Comparison of ENCODE assay signal across 26 mouse cellular contexts in the genomic region with DNA sequence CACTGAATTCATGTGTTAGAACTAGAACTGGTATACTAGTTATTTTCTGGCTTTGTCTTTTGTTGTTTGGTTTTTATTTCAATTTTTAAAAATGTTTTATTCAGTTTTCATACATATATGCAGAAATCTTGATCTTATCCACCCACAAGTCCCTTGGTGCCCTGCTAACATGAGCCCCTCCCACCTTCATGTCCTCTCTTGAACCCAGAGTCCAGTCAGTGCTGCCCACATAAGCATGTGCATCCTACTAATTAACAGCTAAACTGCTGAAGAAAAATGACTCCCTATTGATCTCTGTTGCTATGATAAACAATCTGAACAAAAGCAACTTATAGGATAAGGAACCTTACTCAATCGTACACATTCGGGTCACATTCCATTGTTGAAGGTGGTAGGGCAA. TPM values are rescaled to one million over a fixed set of nuclear protein-coding genes. Genes with fewer than 3 reads are reported as not detected.
DNase-seq lines count a peak whose midpoint lies in the region; ATAC-seq lines count a peak whose summit lies in the region.
"Had no signal": no experiment of that assay in that cellular context is flagged by ENCODE, and none has a peak within 500 bp of the region (broad histone marks: within the 10 kb centered on the region; RNA-seq: fewer than 3 reads in every experiment).

No protein-coding gene starts in this region.

- WGBS in forebrain, embryonic 12.5 days: 96% methylated on average over 2 of the region's 2 CpGs
- 94% methylated on average over 2 of the region's 2 CpGs for WGBS in forebrain, embryonic 10.5 days
- WGBS in limb, embryonic 13.5 days: 98% methylated on average over 2 of the region's 2 CpGs
- WGBS in limb, embryonic 10.5 days: 91% methylated on average over 2 of the region's 2 CpGs
- 92% methylated on average over 2 of the region's 2 CpGs for WGBS in midbrain, embryonic 12.5 days
- 93% methylated on average over 2 of the region's 2 CpGs for WGBS in midbrain, embryonic 14.5 days
- WGBS in neural tube, embryonic 11.5 days: 100% methylated on average over 2 of the region's 2 CpGs
- WGBS in neural tube, embryonic 15.5 days: 97% methylated on average over 2 of the region's 2 CpGs

- 0 out of 2 replicates have a peak, but pooled peaks have one; percentile 23 for ATAC-seq in forebrain, embryonic 12.5 days (ENCODE audit: low FRiP score)
- peak; percentile 15; the same call in 1 of the 2 replicates for ATAC-seq in limb, embryonic 13.5 days (ENCODE audit: low FRiP score, low read depth)
- peak; percentile 62 for ATAC-seq in midbrain, embryonic 12.5 days (ENCODE audit: low FRiP score, low read depth)
- no peak for ATAC-seq in midbrain, embryonic 14.5 days (ENCODE audit: low FRiP score, low TSS enrichment)
- 0 out of 2 replicates have a peak, but pooled peaks have one; percentile 31 for ATAC-seq in neural tube, embryonic 11.5 days (ENCODE audit: insufficient read depth, low FRiP score, low TSS enrichment)
- ATAC-seq in neural tube, embryonic 15.5 days (ENCODE audit: low FRiP score): no peak
- ATAC-seq: activated CD4-positive, CD25-positive, alpha-beta regulatory T cell, adult 4 months; CD4-positive, CD25-positive, alpha-beta regulatory T cell, adult 4 months; forebrain, embryonic 13.5 days had no signal

- DNase-seq in forebrain, embryonic 10.5 days (ENCODE audit: extremely low spot score, low spot score): no peak
- DNase-seq in limb, embryonic 10.5 days (ENCODE audit: low spot score): no peak
- no peak for DNase-seq in midbrain, embryonic 14.5 days
- DNase-seq in neural tube, embryonic 11.5 days (ENCODE audit: low spot score): no peak
- DNase-seq: adrenal gland, adult 8-10 months; adrenal gland, postnatal 14 days; adrenal gland, postnatal 36 days; B cell, adult 2 months; cerebellum, adult 11-12 months; cerebellum, adult 2 months; cerebellum, adult 9-10 months; cerebellum, postnatal 10 days; cerebellum, postnatal 25 days had no signal

- no peaks in the 10 kb centered on the region for H3K4me1 ChIP-seq in forebrain, embryonic 12.5 days
- no peaks in the 10 kb centered on the region for H3K4me1 ChIP-seq in forebrain, embryonic 10.5 days
- no peaks in the 10 kb centered on the region for H3K4me1 ChIP-seq in limb, embryonic 13.5 days
- H3K4me1 ChIP-seq in limb, embryonic 10.5 days: no peaks in the 10 kb centered on the region
- no peaks in the 10 kb centered on the region for H3K4me1 ChIP-seq in midbrain, embryonic 12.5 days
- no peaks in the 10 kb centered on the region for H3K4me1 ChIP-seq in midbrain, embryonic 14.5 days (ENCODE audit: control insufficient read depth, insufficient read depth, low read length)
- H3K4me1 ChIP-seq in neural tube, embryonic 11.5 days (ENCODE audit: control insufficient read depth, insufficient read depth, low read length): no peaks in the 10 kb centered on the region
- H3K4me1 ChIP-seq in neural tube, embryonic 15.5 days: no peaks in the 10 kb centered on the region
- H3K4me1 ChIP-seq: embryonic facial prominence, embryonic 10.5 days; embryonic facial prominence, embryonic 12.5 days; forebrain, embryonic 13.5 days; forebrain, embryonic 15.5 days had no signal

- H3K4me3 ChIP-seq in forebrain, embryonic 12.5 days (replicated peaks): no peak overlapping the region
- no peak overlapping the region for H3K4me3 ChIP-seq in forebrain, embryonic 10.5 days
- no peak overlapping the region for H3K4me3 ChIP-seq in limb, embryonic 13.5 days
- no peak overlapping the region for H3K4me3 ChIP-seq in limb, embryonic 10.5 days
- no peak overlapping the region for H3K4me3 ChIP-seq in midbrain, embryonic 12.5 days
- no peak overlapping the region for H3K4me3 ChIP-seq in midbrain, embryonic 14.5 days (replicated peaks; ENCODE audit: low read depth, low read length)
- no peak overlapping the region for H3K4me3 ChIP-seq in neural tube, embryonic 11.5 days (ENCODE audit: low read depth, low read length)
- H3K4me3 ChIP-seq in neural tube, embryonic 15.5 days (replicated peaks): no peak overlapping the region
- H3K4me3 ChIP-seq: embryonic facial prominence, embryonic 10.5 days; embryonic facial prominence, embryonic 12.5 days; forebrain, embryonic 13.5 days; forebrain, embryonic 15.5 days had no signal

- H3K9ac ChIP-seq in forebrain, embryonic 12.5 days: no peak overlapping the region
- H3K9ac ChIP-seq in limb, embryonic 13.5 days: no peak overlapping the region
- no peak overlapping the region for H3K9ac ChIP-seq in midbrain, embryonic 12.5 days (replicated peaks)
- H3K9ac ChIP-seq in midbrain, embryonic 14.5 days (replicated peaks; ENCODE audit: low read length): no peak overlapping the region
- H3K9ac ChIP-seq in neural tube, embryonic 11.5 days (ENCODE audit: low read length): no peak overlapping the region
- H3K9ac ChIP-seq in neural tube, embryonic 15.5 days (replicated peaks): no peak overlapping the region
- H3K9ac ChIP-seq: embryonic facial prominence, embryonic 12.5 days; forebrain, embryonic 13.5 days; forebrain, embryonic 15.5 days had no signal

- H3K36me3 ChIP-seq in forebrain, embryonic 12.5 days (replicated peaks): peaks cover 47% of the 10 kb centered on the region
- peaks cover 63% of the 10 kb centered on the region for H3K36me3 ChIP-seq in forebrain, embryonic 10.5 days (replicated peaks)
- H3K36me3 ChIP-seq in limb, embryonic 13.5 days: peaks cover 40% of the 10 kb centered on the region
- peaks cover 63% of the 10 kb centered on the region for H3K36me3 ChIP-seq in limb, embryonic 10.5 days
- peaks cover 45% of the 10 kb centered on the region for H3K36me3 ChIP-seq in midbrain, embryonic 12.5 days
- peaks cover 52% of the 10 kb centered on the region for H3K36me3 ChIP-seq in midbrain, embryonic 14.5 days (ENCODE audit: control insufficient read depth, insufficient read depth, low read length)
- 0 out of 2 replicates have a peak, but pooled peaks cover 10% of the 10 kb centered on the region for H3K36me3 ChIP-seq in neural tube, embryonic 11.5 days (ENCODE audit: control insufficient read depth, insufficient read depth, low read length)
- peaks cover 35% of the 10 kb centered on the region for H3K36me3 ChIP-seq in neural tube, embryonic 15.5 days

- H3K4me2 ChIP-seq in forebrain, embryonic 12.5 days: no peak overlapping the region
- no peak overlapping the region for H3K4me2 ChIP-seq in limb, embryonic 13.5 days (replicated peaks)
- no peak overlapping the region for H3K4me2 ChIP-seq in midbrain, embryonic 12.5 days (replicated peaks)
- H3K4me2 ChIP-seq in midbrain, embryonic 14.5 days (ENCODE audit: low read length): no peak overlapping the region
- H3K4me2 ChIP-seq in neural tube, embryonic 11.5 days (ENCODE audit: low read depth): no peak overlapping the region
- no peak overlapping the region for H3K4me2 ChIP-seq in neural tube, embryonic 15.5 days
- H3K4me2 ChIP-seq: embryonic facial prominence, embryonic 12.5 days; forebrain, embryonic 13.5 days; forebrain, embryonic 15.5 days had no signal

- no peaks in the 10 kb centered on the region for H3K27me3 ChIP-seq in forebrain, embryonic 12.5 days
- no peaks in the 10 kb centered on the region for H3K27me3 ChIP-seq in forebrain, embryonic 10.5 days (ENCODE audit: poor library complexity, severe bottlenecking)
- no peaks in the 10 kb centered on the region for H3K27me3 ChIP-seq in limb, embryonic 13.5 days
- H3K27me3 ChIP-seq in limb, embryonic 10.5 days (ENCODE audit: low read depth, poor library complexity, severe bottlenecking): no peaks in the 10 kb centered on the region
- no peaks in the 10 kb centered on the region for H3K27me3 ChIP-seq in midbrain, embryonic 12.5 days
- H3K27me3 ChIP-seq in midbrain, embryonic 14.5 days (ENCODE audit: control insufficient read depth, insufficient read depth, low read length): no peaks in the 10 kb centered on the region
- H3K27me3 ChIP-seq in neural tube, embryonic 11.5 days (ENCODE audit: control insufficient read depth, insufficient read depth, low read length): no peaks in the 10 kb centered on the region
- no peaks in the 10 kb centered on the region for H3K27me3 ChIP-seq in neural tube, embryonic 15.5 days (replicated peaks)
- H3K27me3 ChIP-seq: CH12.LX; embryonic facial prominence, embryonic 12.5 days; forebrain, embryonic 13.5 days; forebrain, embryonic 15.5 days; Patski had no signal

- H3K9me3 ChIP-seq in forebrain, embryonic 12.5 days: no peaks in the 10 kb centered on the region
- H3K9me3 ChIP-seq in forebrain, embryonic 10.5 days: no peaks in the 10 kb centered on the region
- H3K9me3 ChIP-seq in limb, embryonic 13.5 days: no peaks in the 10 kb centered on the region
- H3K9me3 ChIP-seq in limb, embryonic 10.5 days (replicated peaks): no peaks in the 10 kb centered on the region
- H3K9me3 ChIP-seq in midbrain, embryonic 12.5 days: no peaks in the 10 kb centered on the region
- no peaks in the 10 kb centered on the region for H3K9me3 ChIP-seq in midbrain, embryonic 14.5 days (ENCODE audit: control insufficient read depth, low read length)
- no peaks in the 10 kb centered on the region for H3K9me3 ChIP-seq in neural tube, embryonic 11.5 days (ENCODE audit: control insufficient read depth, low read length)
- no peaks in the 10 kb centered on the region for H3K9me3 ChIP-seq in neural tube, embryonic 15.5 days (replicated peaks)
- H3K9me3 ChIP-seq: embryonic facial prominence, embryonic 10.5 days; embryonic facial prominence, embryonic 12.5 days; forebrain, embryonic 13.5 days; forebrain, embryonic 15.5 days; G1E had no signal

- no peak overlapping the region for H3K27ac ChIP-seq in forebrain, embryonic 12.5 days
- no peak overlapping the region for H3K27ac ChIP-seq in forebrain, embryonic 10.5 days
- H3K27ac ChIP-seq in limb, embryonic 13.5 days: no peak overlapping the region
- no peak overlapping the region for H3K27ac ChIP-seq in limb, embryonic 10.5 days
- H3K27ac ChIP-seq in midbrain, embryonic 12.5 days (replicated peaks): no peak overlapping the region
- H3K27ac ChIP-seq in midbrain, embryonic 14.5 days (replicated peaks; ENCODE audit: low read depth, low read length): no peak overlapping the region
- no peak overlapping the region for H3K27ac ChIP-seq in neural tube, embryonic 11.5 days (ENCODE audit: low read depth, low read length)
- H3K27ac ChIP-seq in neural tube, embryonic 15.5 days (replicated peaks): no peak overlapping the region
- H3K27ac ChIP-seq: embryonic facial prominence, embryonic 10.5 days; embryonic facial prominence, embryonic 12.5 days; forebrain, embryonic 13.5 days; forebrain, embryonic 15.5 days had no signal

RNA-seq across cellular contexts. Expression of gene Zranb2, which starts 15.4 kb away (rescaled TPM):
- polyA plus RNA-seq in forebrain, embryonic 12.5 days (2016; fragmentation: Nextera tagmentation; extraction: Ambion mirVana): 143 and 151 TPM in 2 replicates
- 122 and 127 TPM in 2 replicates for polyA plus RNA-seq in forebrain, embryonic 10.5 days (2016; fragmentation: Nextera tagmentation; extraction: Ambion mirVana)
- 128 and 130 TPM in 2 replicates for polyA plus RNA-seq in limb, embryonic 13.5 days (2015; fragmentation: Nextera tagmentation; extraction: Ambion mirVana)
- polyA plus RNA-seq in limb, embryonic 10.5 days (2016; fragmentation: Nextera tagmentation; extraction: Ambion mirVana): 99.8 and 109 TPM in 2 replicates
- 129 and 135 TPM in 2 replicates for polyA plus RNA-seq in midbrain, embryonic 12.5 days (2016; fragmentation: Nextera tagmentation; extraction: Ambion mirVana)
- 120 and 121 TPM in 2 replicates for polyA plus RNA-seq in midbrain, embryonic 14.5 days (2014; fragmentation: Nextera tagmentation; extraction: Ambion mirVana)
- 149 and 155 TPM in 2 replicates for polyA plus RNA-seq in neural tube, embryonic 11.5 days (2014; fragmentation: Nextera tagmentation; extraction: Ambion mirVana)
- 92.2 and 92.7 TPM in 2 replicates for polyA plus RNA-seq in neural tube, embryonic 15.5 days (2015; fragmentation: Nextera tagmentation; extraction: Ambion mirVana)

RNA-seq across cellular contexts. Expression of gene Ptger3, which starts 17.4 kb away (rescaled TPM):
- 2.0 and 2.3 TPM in 2 replicates for polyA plus RNA-seq in forebrain, embryonic 12.5 days (2016; fragmentation: Nextera tagmentation; extraction: Ambion mirVana)
- 0.57 and 1.1 TPM in 2 replicates for polyA plus RNA-seq in forebrain, embryonic 10.5 days (2016; fragmentation: Nextera tagmentation; extraction: Ambion mirVana)
- 3.5 and 4.6 TPM in 2 replicates for polyA plus RNA-seq in limb, embryonic 13.5 days (2015; fragmentation: Nextera tagmentation; extraction: Ambion mirVana)
- 1.4 and 1.5 TPM in 2 replicates for polyA plus RNA-seq in limb, embryonic 10.5 days (2016; fragmentation: Nextera tagmentation; extraction: Ambion mirVana)
- polyA plus RNA-seq in midbrain, embryonic 12.5 days (2016; fragmentation: Nextera tagmentation; extraction: Ambion mirVana): 1.6 and 2.7 TPM in 2 replicates
- 2.0 and 2.6 TPM in 2 replicates for polyA plus RNA-seq in midbrain, embryonic 14.5 days (2014; fragmentation: Nextera tagmentation; extraction: Ambion mirVana)
- 0.70 and 1.0 TPM in 2 replicates for polyA plus RNA-seq in neural tube, embryonic 11.5 days (2014; fragmentation: Nextera tagmentation; extraction: Ambion mirVana)
- polyA plus RNA-seq in neural tube, embryonic 15.5 days (2015; fragmentation: Nextera tagmentation; extraction: Ambion mirVana): 7.8 and 11.1 TPM in 2 replicates

Comparison
In these comparisons a context has a peak if more than half of its experiments do, and no peak if none do; other contexts are left out.
1. ATAC-seq: peak in forebrain, embryonic 12.5 days (single experiment), limb, embryonic 13.5 days (single experiment), midbrain, embryonic 12.5 days (single experiment) and neural tube, embryonic 11.5 days (single experiment); none in midbrain, embryonic 14.5 days (single experiment) and neural tube, embryonic 15.5 days (single experiment).